Mouse (Mus musculus) limb, embryonic 13.5 days (tissue): ENCODE results near the gene Srpk2. TPM values are rescaled to one million over a fixed set of nuclear protein-coding genes. Genes with fewer than 3 reads are reported as not detected.

ENCODE experiments used
- ATAC-seq: fragments of 200-750 bp; cut with Nextera tagmentation; 2 replicates; pipeline ENCODE4 v1.8.0; 2017; ENCODE audit warnings: low read depth, moderate number of reproducible peaks, moderate TSS enrichment; ENCODE audit not compliant: low FRiP score
- H3K27ac ChIP-seq: fragments of 300-500 bp; sonication (generic); 2 replicates; pipeline ENCODE4 v1.5.1; 2015; ENCODE audit warnings: inconsistent platforms, mild to moderate bottlenecking, moderate library complexity
- H3K27me3 ChIP-seq: fragments of 300-500 bp; sonication (generic); 2 replicates; pipeline ENCODE4 v1.6.1; 2015; ENCODE audit warnings: mild to moderate bottlenecking, inconsistent platforms
- H3K36me3 ChIP-seq: fragments of 300-500 bp; sonication (generic); 2 replicates; pipeline ENCODE4 v1.6.1; 2015; ENCODE audit warnings: inconsistent platforms, mild to moderate bottlenecking, moderate library complexity
- H3K4me1 ChIP-seq: fragments of 300-500 bp; sonication (generic); 2 replicates; pipeline ENCODE4 v1.6.1; 2015; ENCODE audit warnings: inconsistent platforms
- H3K4me2 ChIP-seq: fragments of 300-500 bp; sonication (generic); replicated peaks from 2 replicates; pipeline ENCODE4 v1.6.1; 2015; ENCODE audit warnings: inconsistent platforms, mild to moderate bottlenecking, moderate library complexity
- H3K4me3 ChIP-seq: fragments of 300-500 bp; sonication (generic); 2 replicates; pipeline ENCODE4 v1.5.1; 2015; ENCODE audit warnings: moderate library complexity, mild to moderate bottlenecking, inconsistent platforms
- H3K9ac ChIP-seq: fragments of 300-500 bp; sonication (generic); 2 replicates; pipeline ENCODE4 v1.6.1; 2015; ENCODE audit warnings: mild to moderate bottlenecking, inconsistent platforms
- H3K9me3 ChIP-seq: fragments of 300-500 bp; sonication (generic); 2 replicates; pipeline ENCODE4 v1.6.1; 2016; ENCODE audit warnings: inconsistent platforms
- WGBS: fragments of 180-500 bp; shearing (Covaris S2); methylation state at CpG from one replicate; pipeline ENCODE4 v1.1.7; 2015; 5-methylcytosine and 5-hydroxymethylcytosine counted together
- polyA plus RNA-seq: library from polyadenylated mRNA; unstranded; fragments of >200 nt; fragmentation: Nextera tagmentation; extraction: Ambion mirVana; gene quantifications from 2 replicates; pipeline ENCODE4 v1.2.1, GENCODE M21; 2015

Gene Srpk2
- polyA plus RNA-seq, 1 experiment from 2014 or later = 73.7 TPM

GRCm38 (mm10) chr5:23511456-23511855 is 173.0 kb downstream of the Srpk2 start:
- ATAC-seq = no peak
- WGBS = 94% methylated on average over 5 of the region's 5 CpGs
- peaks cover 82% of the 10 kb centered on the region for H3K36me3 ChIP-seq

GRCm38 (mm10) chr5:23508630-23509029 is 175.8 kb downstream of the Srpk2 start:
- no peak for ATAC-seq

More at GRCm38 (mm10) chr5:23511456-23511855, 173.0 kb downstream of the Srpk2 start:
- Histone ChIP-seq H3K9ac (no peak overlapping the region), H3K27ac (no peak overlapping the region), H3K4me1 (no peaks in the 10 kb centered on the region), H3K4me3 (no peak overlapping the region), H3K4me2 (no peak overlapping the region), H3K27me3 (no peaks in the 10 kb centered on the region), H3K9me3 (no peaks in the 10 kb centered on the region)

GRCm38 (mm10) chr5:23507210-23507609 is 177.2 kb downstream of the Srpk2 start:
- 95% methylated on average over 4 of the region's 4 CpGs for WGBS
- peaks cover 74% of the 10 kb centered on the region for H3K36me3 ChIP-seq

More at GRCm38 (mm10) chr5:23508630-23509029, 175.8 kb downstream of the Srpk2 start:
- H3K4me3 ChIP-seq = no peak overlapping the region
- WGBS = 88% methylated on average over 6 of the region's 6 CpGs
- H3K4me2 ChIP-seq = no peak overlapping the region
- no peak overlapping the region for H3K27ac ChIP-seq
- no peaks in the 10 kb centered on the region for H3K27me3 ChIP-seq
- H3K9ac ChIP-seq = no peak overlapping the region
- H3K9me3 ChIP-seq = no peaks in the 10 kb centered on the region
- no peaks in the 10 kb centered on the region for H3K4me1 ChIP-seq
- H3K36me3 ChIP-seq = peaks cover 77% of the 10 kb centered on the region

GRCm38 (mm10) chr5:23505578-23505977 is 178.8 kb downstream of the Srpk2 start:
- no peak overlapping the region for H3K4me2 ChIP-seq
- peaks cover 8% of the 10 kb centered on the region for H3K4me1 ChIP-seq
- H3K9ac ChIP-seq = no peak overlapping the region
- no peak overlapping the region for H3K27ac ChIP-seq
- WGBS = 92% methylated on average over 3 of the region's 3 CpGs
- peaks cover 75% of the 10 kb centered on the region for H3K36me3 ChIP-seq
- H3K9me3 ChIP-seq = no peaks in the 10 kb centered on the region
- no peak for ATAC-seq
- H3K4me3 ChIP-seq = no peak overlapping the region
- no peaks in the 10 kb centered on the region for H3K27me3 ChIP-seq

More at GRCm38 (mm10) chr5:23507210-23507609, 177.2 kb downstream of the Srpk2 start:
- Histone ChIP-seq H3K27ac (no peak overlapping the region), H3K4me1 (peaks cover under 1% of the 10 kb centered on the region), H3K4me3 (no peak overlapping the region), H3K9me3 (no peaks in the 10 kb centered on the region), H3K27me3 (no peaks in the 10 kb centered on the region), H3K9ac (no peak overlapping the region), H3K4me2 (no peak overlapping the region)
- no peak for ATAC-seq

GRCm38 (mm10) chr5:23502317-23502937 is 182.0 kb downstream of the Srpk2 start:
- peak; percentile 69 for ATAC-seq
- 44% methylated on average over 9 of the region's 13 CpGs for WGBS
- peaks cover 8% of the 10 kb centered on the region for H3K4me1 ChIP-seq
- H3K4me3 ChIP-seq = no peak overlapping the region
- H3K27me3 ChIP-seq = no peaks in the 10 kb centered on the region
- no peaks in the 10 kb centered on the region for H3K9me3 ChIP-seq
- no peak overlapping the region for H3K27ac ChIP-seq
- peaks cover 73% of the 10 kb centered on the region for H3K36me3 ChIP-seq
- no peak overlapping the region for H3K4me2 ChIP-seq
- no peak overlapping the region for H3K9ac ChIP-seq

GRCm38 (mm10) chr5:23501582-23502316 is 182.7 kb downstream of the Srpk2 start:
- H3K9ac ChIP-seq = no peak overlapping the region
- WGBS = 52% methylated on average over 13 of the region's 13 CpGs
- no peaks in the 10 kb centered on the region for H3K27me3 ChIP-seq
- H3K4me1 ChIP-seq = peaks cover 8% of the 10 kb centered on the region
- H3K4me3 ChIP-seq = no peak overlapping the region
- ATAC-seq = peak; percentile 61; the same call in 1 of the 2 replicates
- peaks cover 74% of the 10 kb centered on the region for H3K36me3 ChIP-seq
- no peak overlapping the region for H3K4me2 ChIP-seq
- H3K27ac ChIP-seq = peak overlapping the region; percentile 22; the same call in 1 of the 2 replicates
- H3K9me3 ChIP-seq = no peaks in the 10 kb centered on the region

GRCm38 (mm10) chr5:23500715-23501114 is 183.7 kb downstream of the Srpk2 start:
- Histone ChIP-seq H3K27ac (no peak overlapping the region), H3K9ac (no peak overlapping the region), H3K9me3 (no peaks in the 10 kb centered on the region), H3K4me1 (peaks cover 8% of the 10 kb centered on the region), H3K4me3 (no peak overlapping the region), H3K36me3 (peaks cover 81% of the 10 kb centered on the region), H3K27me3 (no peaks in the 10 kb centered on the region), H3K4me2 (no peak overlapping the region)
- WGBS = 93% methylated on average over 6 of the region's 6 CpGs
- ATAC-seq = no peak

GRCm38 (mm10) chr5:23499257-23499656 is 185.2 kb downstream of the Srpk2 start:
- no peak overlapping the region for H3K4me2 ChIP-seq
- H3K9me3 ChIP-seq = no peaks in the 10 kb centered on the region
- no peak overlapping the region for H3K27ac ChIP-seq
- no peak for ATAC-seq
- H3K9ac ChIP-seq = no peak overlapping the region
- no peak overlapping the region for H3K4me3 ChIP-seq
- H3K36me3 ChIP-seq = peaks cover 78% of the 10 kb centered on the region
- no peaks in the 10 kb centered on the region for H3K27me3 ChIP-seq
- peaks cover 8% of the 10 kb centered on the region for H3K4me1 ChIP-seq
- WGBS = 94% methylated on average over 16 of the region's 16 CpGs

GRCm38 (mm10) chr5:23497920-23498319 is 186.5 kb downstream of the Srpk2 start:
- peaks cover 8% of the 10 kb centered on the region for H3K4me1 ChIP-seq
- no peak overlapping the region for H3K27ac ChIP-seq
- H3K4me2 ChIP-seq = no peak overlapping the region
- WGBS = 92% methylated on average over 10 of the region's 10 CpGs
- peaks cover 83% of the 10 kb centered on the region for H3K36me3 ChIP-seq
- no peaks in the 10 kb centered on the region for H3K27me3 ChIP-seq
- no peak for ATAC-seq
- H3K9ac ChIP-seq = no peak overlapping the region
- H3K9me3 ChIP-seq = no peaks in the 10 kb centered on the region
- H3K4me3 ChIP-seq = no peak overlapping the region

GRCm38 (mm10) chr5:23496933-23497332 is 187.5 kb downstream of the Srpk2 start:
- Histone ChIP-seq H3K4me1 (peaks cover 5% of the 10 kb centered on the region), H3K27me3 (no peaks in the 10 kb centered on the region), H3K9me3 (no peaks in the 10 kb centered on the region), H3K4me2 (no peak overlapping the region), H3K4me3 (no peak overlapping the region), H3K9ac (no peak overlapping the region), H3K36me3 (peaks cover 83% of the 10 kb centered on the region), H3K27ac (no peak overlapping the region)
- WGBS = 91% methylated on average over 5 of the region's 5 CpGs
- ATAC-seq = no peak

GRCm38 (mm10) chr5:23496396-23496795 is 188.0 kb downstream of the Srpk2 start:
- Histone ChIP-seq H3K9me3 (no peaks in the 10 kb centered on the region), H3K9ac (no peak overlapping the region), H3K36me3 (peaks cover 81% of the 10 kb centered on the region), H3K4me3 (no peak overlapping the region), H3K27ac (no peak overlapping the region), H3K27me3 (no peaks in the 10 kb centered on the region), H3K4me1 (no peaks in the 10 kb centered on the region; the same call in 1 of the 2 replicates), H3K4me2 (no peak overlapping the region)
- 81% methylated on average over 3 of the region's 3 CpGs for WGBS
- ATAC-seq = no peak

- H3K4me3 ChIP-seq = no peak overlapping the region
- WGBS = 52% methylated on average over 2 of the region's 2 CpGs
- H3K27ac ChIP-seq = no peak overlapping the region
- no peaks in the 10 kb centered on the region for H3K4me1 ChIP-seq
- peaks cover 83% of the 10 kb centered on the region for H3K36me3 ChIP-seq
- H3K9ac ChIP-seq = no peak overlapping the region
- no peaks in the 10 kb centered on the region for H3K9me3 ChIP-seq
- no peaks in the 10 kb centered on the region for H3K27me3 ChIP-seq
- ATAC-seq = no peak
- H3K4me2 ChIP-seq = no peak overlapping the region
Measured at GRCm38 (mm10) chr5:23490797-23491196, 193.6 kb downstream of the Srpk2 start.
